Mouse (Mus musculus) CH12.LX (cell line): ENCODE measurements at regions not wholly inside any gene's neighbourhood (a gene's known extent, or its start where the extent isn't known, plus 50 kb on each side); places are given as distances from the start of the nearest gene placed in this dataset.

ENCODE experiments used
- DNase-seq: peaks from one replicate; pipeline ENCODE4 v3.0.0-alpha.2; 2013; ENCODE audit errors: extremely low read depth
- H3K27ac ChIP-seq: 2 replicates; pipeline ENCODE4 v1.5.1; 2012; ENCODE audit warnings: low read depth, mild to moderate bottlenecking, control low read depth, moderate library complexity; ENCODE audit not compliant: insufficient read depth
- H3K27me3 ChIP-seq: replicated peaks from 2 replicates; pipeline ENCODE3; 2012; ENCODE audit warnings: inconsistent platforms
- H3K36me3 ChIP-seq, 2 experiments: replicated peaks in 1 of 2; 2 replicates each; pipeline versions ENCODE3 to v1.6.1; 2012; ENCODE audit warnings: inconsistent platforms in 1 of 2, low read length in 1 of 2, mild to moderate bottlenecking in 1 of 2, mixed read lengths in 1 of 2, moderate library complexity in 1 of 2; ENCODE audit not compliant: control insufficient read depth in 1 of 2, insufficient read depth in 1 of 2
- H3K4me1 ChIP-seq, 2 experiments: 2 replicates each; pipeline ENCODE4 v1.6.1; 2012; ENCODE audit warnings: inconsistent platforms in 1 of 2, moderate library complexity in 1 of 2; ENCODE audit not compliant: insufficient read depth in 2 of 2, control insufficient read depth in 1 of 2
- H3K4me2 ChIP-seq: 2 replicates; pipeline ENCODE4 v1.6.1; 2012; ENCODE audit warnings: low read depth, mild to moderate bottlenecking, control low read depth; ENCODE audit not compliant: poor library complexity, insufficient read depth, severe bottlenecking
- H3K4me3 ChIP-seq, 3 experiments: fragments of 150-350 bp in 1 of 3; sonication (generic) in 1 of 3; replicated peaks in 1 of 3; 2 replicates each; pipeline versions ENCODE3 to v1.5.1; 2011 to 2012; ENCODE audit warnings: low read depth in 2 of 3, low read length in 2 of 3, mild to moderate bottlenecking in 2 of 3, moderate library complexity in 2 of 3, control low read depth in 1 of 3, improper control_type of control experiment in 1 of 3, inconsistent platforms in 1 of 3, mixed read lengths in 1 of 3; ENCODE audit not compliant: poor library complexity in 1 of 3
- H3K79me2 ChIP-seq: replicated peaks from 2 replicates; pipeline ENCODE4 v1.6.1; 2012; ENCODE audit warnings: mild to moderate bottlenecking, moderate library complexity; ENCODE audit not compliant: control insufficient read depth, poor library complexity, insufficient read depth, severe bottlenecking; ENCODE audit errors: extremely low read depth
- H3K9ac ChIP-seq: 2 replicates; pipeline ENCODE4 v1.6.1; 2012; ENCODE audit warnings: low read depth, mild to moderate bottlenecking, control low read depth, moderate library complexity; ENCODE audit not compliant: insufficient read depth
- H3K9me3 ChIP-seq: replicated peaks from 2 replicates; pipeline ENCODE3; 2012; ENCODE audit warnings: low read length, inconsistent platforms, mixed read lengths
- BHLHE40 ChIP-seq: IDR thresholded peaks from 2 replicates; pipeline ENCODE4 v1.6.1; 2011; ENCODE audit warnings: mild to moderate bottlenecking, low read depth, low read length, improper control_type of control experiment
- CHD2 ChIP-seq: IDR thresholded peaks from 2 replicates; pipeline ENCODE4 v1.6.1; 2011; ENCODE audit warnings: low read length, improper control_type of control experiment
- CTCF ChIP-seq, 2 experiments: IDR thresholded peaks in 1 of 2; conservative IDR thresholded peaks in 1 of 2; 2 replicates each; pipeline ENCODE4 v1.5.1; 2011 to 2012; ENCODE audit warnings: low read depth in 2 of 2, low read length in 2 of 2, improper control_type of control experiment in 1 of 2, inconsistent platforms in 1 of 2, mild to moderate bottlenecking in 1 of 2, moderate library complexity in 1 of 2
- ETS1 ChIP-seq: conservative IDR thresholded peaks from 2 replicates; pipeline ENCODE4 v1.6.1; 2012; ENCODE audit warnings: low read depth, mild to moderate bottlenecking, inconsistent platforms, low read length, improper control_type of control experiment, moderate library complexity
- GABPA ChIP-seq: IDR thresholded peaks from 2 replicates; pipeline ENCODE4 v1.6.1; 2012; ENCODE audit warnings: low read depth, low read length, improper control_type of control experiment, inconsistent platforms; ENCODE audit not compliant: insufficient replicate concordance
- HCFC1 ChIP-seq: IDR thresholded peaks from 2 replicates; pipeline ENCODE4 v1.6.1; 2012; ENCODE audit warnings: low read depth, mild to moderate bottlenecking, inconsistent platforms, low read length, improper control_type of control experiment
- JUN ChIP-seq: IDR thresholded peaks from 2 replicates; pipeline ENCODE4 v1.6.1; 2011; ENCODE audit warnings: low read depth, mild to moderate bottlenecking, low read length, improper control_type of control experiment, moderate library complexity; ENCODE audit not compliant: insufficient read depth
- JUND ChIP-seq: conservative IDR thresholded peaks from 2 replicates; pipeline ENCODE4 v1.6.1; 2011; ENCODE audit warnings: low read depth, low read length, improper control_type of control experiment
- KAT2A ChIP-seq: IDR thresholded peaks from 2 replicates; pipeline ENCODE4 v1.6.1; 2012; ENCODE audit warnings: low read length, improper control_type of control experiment, inconsistent platforms; ENCODE audit not compliant: insufficient replicate concordance
- MAFK ChIP-seq: IDR thresholded peaks from 2 replicates; pipeline ENCODE4 v1.6.1; 2011; ENCODE audit warnings: low read length, improper control_type of control experiment; ENCODE audit not compliant: insufficient replicate concordance
- MAZ ChIP-seq: IDR thresholded peaks from 2 replicates; pipeline ENCODE4 v1.6.1; 2012; ENCODE audit warnings: low read depth, mild to moderate bottlenecking, inconsistent platforms, low read length, improper control_type of control experiment, moderate library complexity
- MXI1 ChIP-seq: IDR thresholded peaks from 2 replicates; pipeline ENCODE4 v1.6.1; 2011; ENCODE audit warnings: mild to moderate bottlenecking, low read depth, low read length, improper control_type of control experiment
- NELFE ChIP-seq: IDR thresholded peaks from 2 replicates; pipeline ENCODE4 v1.6.1; 2011; ENCODE audit warnings: low read depth, low read length, improper control_type of control experiment
- POLR2AphosphoS2 ChIP-seq: IDR thresholded peaks from 2 replicates; pipeline ENCODE4 v1.6.1; 2011; ENCODE audit warnings: low read depth, low read length, improper control_type of control experiment
- RAD21 ChIP-seq: IDR thresholded peaks from 2 replicates; pipeline ENCODE4 v1.6.1; 2011; ENCODE audit warnings: low read depth, mild to moderate bottlenecking, low read length, improper control_type of control experiment, moderate library complexity
- RCOR1 ChIP-seq: conservative IDR thresholded peaks from 2 replicates; pipeline ENCODE4 v1.6.1; 2012; ENCODE audit warnings: low read depth, mild to moderate bottlenecking, inconsistent platforms, low read length, improper control_type of control experiment
- SIN3A ChIP-seq: IDR thresholded peaks from 2 replicates; pipeline ENCODE4 v1.6.1; 2012; ENCODE audit warnings: low read length, improper control_type of control experiment, inconsistent platforms
- UBTF ChIP-seq: IDR thresholded peaks from 2 replicates; pipeline ENCODE4 v1.6.1; 2012; ENCODE audit warnings: low read depth, mild to moderate bottlenecking, inconsistent platforms, low read length, improper control_type of control experiment, moderate library complexity
- USF1 ChIP-seq: IDR thresholded peaks from 2 replicates; pipeline ENCODE4 v1.6.1; 2014; ENCODE audit warnings: low read depth, mild to moderate bottlenecking, inconsistent platforms, low read length, improper control_type of control experiment
- USF2 ChIP-seq: conservative IDR thresholded peaks from 2 replicates; pipeline ENCODE4 v1.6.1; 2011; ENCODE audit warnings: low read depth, low read length, improper control_type of control experiment
- ZKSCAN1 ChIP-seq: IDR thresholded peaks from 2 replicates; pipeline ENCODE4 v1.6.1; 2012; ENCODE audit warnings: low read depth, inconsistent platforms, low read length, improper control_type of control experiment, borderline replicate concordance
- dilution Hi-C: fragments of 300-500 bp; cut with MboI; formaldehyde crosslinking; loops from 2 replicates; pipeline ENCODE4 v1.14.3; 2020; ENCODE audit warnings: low sequenced_read_pairs; ENCODE audit not compliant: extremely low pct_unique_long_range_greater_than_20kb, extremely low pct_ligation_motif_present
- in situ Hi-C: fragments of 300-500 bp; cut with MboI; formaldehyde crosslinking; loops from 3 replicates; pipeline ENCODE4 v1.14.3; 2019; ENCODE audit warnings: low sequenced_read_pairs, low pct_ligation_motif_present, low pct_unique_long_range_greater_than_20kb, mixed read lengths

DNA sequence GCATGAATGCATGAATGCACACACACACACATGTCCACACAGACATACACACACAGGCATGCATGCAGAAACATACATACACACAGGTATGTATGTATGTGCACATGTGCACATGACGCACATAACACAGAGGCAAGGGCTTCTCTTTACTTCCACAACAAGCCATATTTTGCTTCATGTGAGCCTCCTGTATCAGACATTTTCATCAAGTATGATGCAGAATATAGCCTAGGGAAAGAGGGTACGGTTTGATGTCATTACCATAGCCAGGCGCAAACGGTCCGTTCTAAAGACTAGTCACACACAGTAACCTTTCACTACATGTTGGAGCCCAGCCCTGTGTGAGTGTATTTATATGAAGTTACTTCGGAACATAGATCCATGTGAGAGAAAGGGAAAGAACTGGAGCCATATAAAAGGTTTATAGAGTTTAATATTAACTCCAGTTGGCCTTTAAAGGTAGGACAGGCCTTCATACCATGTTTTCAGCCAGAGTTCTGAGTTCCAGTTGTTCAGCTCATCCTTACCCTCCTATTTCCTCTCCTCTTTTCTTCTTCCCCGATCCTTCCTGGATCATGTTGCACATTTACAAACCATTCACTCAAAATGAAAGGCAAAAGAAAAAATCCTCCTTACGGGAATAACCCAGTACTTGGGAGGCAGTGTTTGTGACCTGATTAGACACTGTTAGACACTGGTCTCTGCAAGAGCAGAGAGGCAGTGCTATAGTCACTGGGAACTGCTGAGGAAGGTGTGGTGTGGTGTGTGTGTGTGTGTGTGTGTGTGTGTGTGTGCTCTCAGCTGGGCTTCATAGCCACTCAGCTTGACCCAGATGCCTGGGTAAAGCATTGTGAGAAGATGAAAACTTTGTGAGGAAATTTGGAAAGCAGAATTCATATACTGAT lies 434.1 kb upstream of the Ccnh start:
- Histone ChIP-seq H3K36me3 (no peaks in the 10 kb centered on the region), H3K4me3 (no peak overlapping the region), H3K27ac (no peak overlapping the region), H3K9ac (no peak overlapping the region), H3K9me3 (no peaks in the 10 kb centered on the region), H3K4me2 (no peak overlapping the region), H3K27me3 (no peaks in the 10 kb centered on the region), H3K79me2 (no peaks in the 10 kb centered on the region), H3K4me1 (no peaks in the 10 kb centered on the region)
- in situ Hi-C loops (loop anchor here (5.0 kb wide), 1 partner anchor 1038 kb away; no protein-coding TSS in a partner anchor), dilution Hi-C loops (no loop called here)
- TF ChIP-seq ZKSCAN1 (no peak), GABPA (no peak), MAZ (no peak), KAT2A (no peak), SIN3A (no peak)
- DNase-seq, result no peak

- Histone ChIP-seq H3K27me3 (no peaks in the 10 kb centered on the region), H3K79me2 (no peaks in the 10 kb centered on the region), H3K9me3 (no peaks in the 10 kb centered on the region), H3K27ac (no peak overlapping the region), H3K4me3 (no peak overlapping the region), H3K4me2 (no peak overlapping the region)
- in situ Hi-C loops, result loop anchor here (5.0 kb wide), 1 partner anchor 1040 kb away; no protein-coding TSS in a partner anchor
- TF ChIP-seq NELFE (no peak), MAZ (no peak), SIN3A (no peak), CHD2 (no peak), JUND (no peak), MAFK (no peak), GABPA (no peak), ZKSCAN1 (no peak), UBTF (no peak), BHLHE40 (no peak), HCFC1 (no peak), USF1 (no peak), USF2 (no peak), ETS1 (no peak), RCOR1 (no peak), CTCF (conservative IDR thresholded peaks at IDR 0.05 in 1 of 2, IDR thresholded peaks at IDR 0.05 in 1 of 2; ENCODE audit: low read depth in 2 of 2, low read length in 2 of 2) (no peak), RAD21 (no peak), MXI1 (no peak), JUN (no peak), POLR2AphosphoS2 (no peak)
- TF ChIP-seq, all 38 proteins: peak for 0
- Histone ChIP-seq H3K9ac (no peak overlapping the region), H3K36me3 (no peaks in the 10 kb centered on the region), H3K4me1 (no peaks in the 10 kb centered on the region)
- dilution Hi-C loops, result no loop called here
- no peak for DNase-seq
Observed at GRCm38 (mm10) chr13:84756796-84757335, 432.3 kb upstream of the Ccnh start.
